Mouse (Mus musculus): Measurements from ENCODE around the gene Smim26.
"Not testable (repeated sequence)": the region's sequence is repeated elsewhere in the genome, so short reads cannot be mapped to it uniquely, and the experiment has no call there.

Gene Smim26

GRCm38 (mm10) chr2:144593951-144594651 lies at the start of gene Smim26:
TSS of gene Smim26 (plus strand) at chr2:144594054.
- DNase-seq, result peak; percentile 87

- DNase-seq, result peak; percentile 79
Observed at GRCm38 (mm10) chr2:144544630-144545029, 49.2 kb upstream of the Smim26 start.

GRCm38 (mm10) chr2:144545061-144545460 lies 48.8 kb upstream of the Smim26 start:
- DNase-seq, result no peak

- DNase-seq, result peak; percentile 70
Observed at GRCm38 (mm10) chr2:144545481-144545880, 48.4 kb upstream of the Smim26 start.

GRCm38 (mm10) chr2:144547559-144547958 lies 46.3 kb upstream of the Smim26 start:
- no peak for DNase-seq

GRCm38 (mm10) chr2:144550529-144550928 lies 43.3 kb upstream of the Smim26 start, which contains the start of gene Rbbp9:
TSS of gene Rbbp9 (minus strand) at chr2:144550869.
- peak; percentile 79 for DNase-seq

- DNase-seq, result no peak
Observed at GRCm38 (mm10) chr2:144553905-144554304, 39.9 kb upstream of the Smim26 start.

GRCm38 (mm10) chr2:144555286-144555819 lies 38.5 kb upstream of the Smim26 start:
- DNase-seq, result no peak

GRCm38 (mm10) chr2:144555820-144556552 lies 37.9 kb upstream of the Smim26 start, which contains the start of gene Sec23b:
TSS of gene Sec23b (plus strand) at chr2:144556229.
- DNase-seq, result peak; percentile 98

GRCm38 (mm10) chr2:144588723-144589122 lies 5.1 kb upstream of the Smim26 start:
- DNase-seq, result peak; percentile 7

GRCm38 (mm10) chr2:144593036-144593435 lies 818 bp upstream of the Smim26 start:
- DNase-seq, result not testable (repeated sequence)

- DNase-seq, result no peak
Observed at GRCm38 (mm10) chr2:144598006-144598405, 4.2 kb downstream of the Smim26 start.

GRCm38 (mm10) chr2:144599831-144600687 lies 6.2 kb downstream of the Smim26 start, which contains the start of gene Dtd1:
TSS of gene Dtd1 (plus strand) at chr2:144599897.
- peak; percentile 93 for DNase-seq

- no peak for DNase-seq
Observed at GRCm38 (mm10) chr2:144601576-144601975, 7.7 kb downstream of the Smim26 start.

- DNase-seq, result no peak
Observed at GRCm38 (mm10) chr2:144613956-144614355, 20.1 kb downstream of the Smim26 start.

- no peak for DNase-seq
Observed at GRCm38 (mm10) chr2:144617074-144617874, 23.4 kb downstream of the Smim26 start.

- no peak for DNase-seq
Observed at GRCm38 (mm10) chr2:144621491-144621890, 27.6 kb downstream of the Smim26 start.

- DNase-seq, result no peak
Observed at GRCm38 (mm10) chr2:144633551-144633950, 39.7 kb downstream of the Smim26 start.

GRCm38 (mm10) chr2:144634231-144634630 lies 40.4 kb downstream of the Smim26 start:
- DNase-seq, result peak; percentile 30

- DNase-seq, result no peak
Observed at GRCm38 (mm10) chr2:144634729-144635128, 40.9 kb downstream of the Smim26 start.

- peak; percentile 71 for DNase-seq
Observed at GRCm38 (mm10) chr2:144635644-144636320, 41.9 kb downstream of the Smim26 start.

Measured in kidney, postnatal 14 days (tissue).